Mouse (Mus musculus) 416B (cell line): ENCODE data around the gene Arvcf.

Source experiments
- DNase-seq: peaks from one replicate; pipeline ENCODE4 v3.0.0; 2011; ENCODE audit warnings: low read depth

The Arvcf gene

DNA sequence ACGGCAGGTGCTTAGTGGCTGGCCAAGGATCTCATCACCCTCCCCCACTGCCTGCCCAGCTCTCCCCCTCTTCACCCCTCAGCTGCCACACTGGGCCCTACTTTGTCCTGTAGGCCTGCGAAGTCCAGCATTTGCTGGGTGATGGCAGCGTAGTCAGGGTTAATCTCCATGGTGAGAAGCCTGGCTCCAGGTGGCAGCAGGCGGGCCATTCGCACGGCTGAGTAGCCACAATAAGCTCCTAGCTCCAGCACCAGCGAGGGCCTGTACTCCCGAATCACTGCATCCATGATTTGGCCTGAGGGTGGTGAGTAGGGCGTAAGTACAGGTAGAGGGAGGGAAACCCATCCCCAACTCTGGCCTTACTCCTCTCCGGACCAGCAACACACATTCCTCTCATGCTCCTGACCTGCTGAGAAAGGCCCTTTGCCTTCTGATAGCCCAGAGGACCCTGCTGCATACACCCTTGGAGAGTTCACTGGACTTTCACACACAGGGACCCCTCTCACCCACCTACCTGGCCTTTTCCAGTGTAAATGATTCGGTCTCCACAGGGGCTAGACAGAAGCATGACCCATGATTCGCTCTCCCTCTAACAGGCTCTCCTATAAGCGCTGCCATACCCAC, 63.2 kb downstream of the Arvcf start:
- DNase-seq, result no peak

DNA sequence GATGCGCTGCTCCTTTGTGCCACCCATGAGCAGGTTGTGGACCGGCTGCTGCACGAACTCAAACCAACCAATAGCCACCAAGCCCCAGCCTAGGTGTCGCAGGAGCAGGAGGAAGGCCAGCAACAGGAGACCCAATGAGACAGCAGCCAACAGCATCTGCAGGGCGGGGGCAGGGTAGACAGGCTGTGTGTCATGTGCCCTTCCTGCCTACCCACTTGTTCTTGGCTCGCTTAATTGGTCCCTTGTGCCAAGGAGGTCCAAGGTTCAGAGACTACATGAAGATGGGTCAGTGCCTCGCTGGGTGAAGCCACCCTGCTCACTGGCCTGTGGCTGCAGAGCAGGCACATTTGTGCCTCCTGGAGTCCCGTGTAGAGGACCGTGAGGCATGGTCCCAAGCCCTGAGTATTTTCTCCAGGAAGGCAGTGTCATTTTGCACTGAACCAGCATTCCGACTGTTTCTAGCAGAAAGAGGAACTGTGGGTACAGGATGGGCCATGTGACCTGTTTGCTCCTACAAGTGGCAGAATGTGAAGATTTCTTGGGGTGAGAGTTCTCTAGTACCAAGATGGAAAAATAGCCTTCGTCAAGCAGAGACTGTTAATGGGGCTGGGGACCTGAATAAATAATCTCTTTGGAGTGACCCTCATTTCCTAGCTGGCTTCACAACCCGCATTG, 64.0 kb downstream of the Arvcf start:
- no peak for DNase-seq

DNA sequence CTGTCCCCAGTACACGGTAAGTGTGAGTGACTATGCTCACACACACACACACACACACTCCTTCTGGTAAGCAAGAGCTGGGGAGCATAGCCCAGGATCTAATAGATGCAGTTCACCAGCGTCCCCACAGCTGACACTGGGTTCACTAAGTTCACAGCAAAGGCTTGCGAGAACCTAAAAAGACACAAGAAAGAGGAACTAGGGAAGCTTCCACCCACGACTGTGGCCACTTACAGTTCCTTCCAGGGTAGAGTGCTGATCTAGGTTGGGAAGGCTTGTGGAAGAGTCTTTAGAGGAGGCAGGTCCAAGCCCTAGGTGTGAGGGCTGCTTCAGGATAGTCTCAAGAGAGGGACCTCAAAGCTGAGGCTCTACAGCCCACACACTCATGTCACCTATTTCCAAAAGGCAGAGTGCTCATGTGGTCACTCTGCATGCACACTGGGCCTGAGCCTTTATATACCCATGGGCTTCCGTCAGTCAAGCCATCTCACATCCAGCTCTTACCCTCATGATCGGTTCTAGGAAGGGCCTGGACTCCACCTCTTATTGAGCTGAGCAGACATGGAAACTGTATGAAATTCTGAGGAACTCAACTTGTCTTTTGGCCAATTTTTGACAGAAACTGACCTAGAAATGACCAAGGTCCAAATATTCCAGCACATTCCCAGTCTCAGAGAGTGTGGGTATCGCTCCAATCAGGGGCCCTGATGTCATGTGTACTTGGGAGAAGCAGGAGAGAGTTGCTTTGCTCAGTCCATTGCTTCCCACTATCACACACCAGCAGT, 65.2 kb downstream of the Arvcf start:
- peak; percentile 18 for DNase-seq

DNA sequence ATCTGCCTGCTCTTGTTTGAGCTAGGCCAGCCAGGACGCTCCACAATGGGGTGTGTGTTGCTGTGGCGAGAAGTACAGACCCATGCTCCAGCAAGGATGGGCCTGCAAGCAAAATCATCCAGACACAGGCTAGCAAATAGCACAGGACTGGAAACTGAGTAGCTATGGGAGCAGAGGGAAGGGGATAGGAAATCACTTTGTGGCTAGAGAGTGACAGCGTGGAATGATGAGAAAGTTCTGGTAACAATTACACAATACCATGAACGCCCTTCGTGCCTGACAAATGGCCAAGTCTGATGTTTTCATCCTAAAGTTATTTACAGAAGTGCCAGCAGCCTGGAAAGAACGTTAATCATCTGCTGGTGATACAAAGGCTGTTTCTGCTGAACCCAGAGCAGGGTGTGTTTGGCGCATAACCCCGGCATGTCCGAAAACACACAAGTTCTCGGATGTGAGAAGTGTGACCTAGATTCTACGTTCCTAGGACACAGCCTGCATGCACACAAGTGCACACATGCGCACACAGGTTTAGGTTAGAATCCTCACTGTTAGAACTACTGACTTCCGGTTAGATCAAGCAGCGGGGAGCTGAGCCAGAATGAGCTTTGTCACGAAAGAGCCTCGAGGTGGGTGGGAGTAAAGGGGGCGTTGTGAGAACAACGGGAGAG, 68.2 kb downstream of the Arvcf start:
- DNase-seq, result peak; percentile 35

DNA sequence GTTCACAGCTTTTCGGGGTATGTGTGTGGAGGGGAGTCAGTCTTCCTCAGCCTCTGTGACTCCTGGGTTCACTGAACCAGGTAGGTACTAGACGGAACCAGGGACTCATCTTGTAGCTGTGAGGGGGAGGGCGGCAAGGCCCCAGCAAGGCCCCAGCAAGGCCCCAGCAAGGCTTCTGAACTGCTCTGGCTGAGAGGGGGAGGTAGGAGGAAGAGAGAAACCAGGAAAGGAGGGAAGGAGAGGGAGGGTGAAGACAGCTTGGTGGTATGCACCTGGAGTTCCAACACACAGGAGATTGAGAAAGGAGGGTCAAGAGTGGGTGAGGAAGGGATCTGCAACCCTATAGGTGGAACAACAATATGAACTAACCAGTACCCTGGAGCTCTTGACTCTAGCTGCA, 68.9 kb downstream of the Arvcf start:
- DNase-seq, result no peak

DNA sequence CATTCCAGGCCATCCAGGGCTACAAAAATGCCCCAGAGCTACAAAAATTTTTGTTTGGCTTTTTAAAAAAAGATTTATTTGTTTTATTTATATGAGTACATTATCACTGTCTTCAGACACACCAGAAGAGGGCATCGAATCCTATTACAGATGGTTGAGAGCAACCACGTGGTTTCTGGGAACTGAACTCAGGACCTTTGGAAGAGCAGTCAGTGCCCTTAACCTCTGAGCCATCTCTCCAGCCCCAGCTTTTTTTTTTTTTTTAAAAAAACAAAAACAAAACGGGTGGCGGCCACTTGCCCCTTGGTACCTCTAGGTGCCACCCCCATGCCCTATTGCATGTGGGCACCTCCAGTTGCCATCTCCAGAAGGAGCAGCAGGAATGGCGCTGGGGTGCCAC, 69.5 kb downstream of the Arvcf start:
- DNase-seq, result no peak

DNA sequence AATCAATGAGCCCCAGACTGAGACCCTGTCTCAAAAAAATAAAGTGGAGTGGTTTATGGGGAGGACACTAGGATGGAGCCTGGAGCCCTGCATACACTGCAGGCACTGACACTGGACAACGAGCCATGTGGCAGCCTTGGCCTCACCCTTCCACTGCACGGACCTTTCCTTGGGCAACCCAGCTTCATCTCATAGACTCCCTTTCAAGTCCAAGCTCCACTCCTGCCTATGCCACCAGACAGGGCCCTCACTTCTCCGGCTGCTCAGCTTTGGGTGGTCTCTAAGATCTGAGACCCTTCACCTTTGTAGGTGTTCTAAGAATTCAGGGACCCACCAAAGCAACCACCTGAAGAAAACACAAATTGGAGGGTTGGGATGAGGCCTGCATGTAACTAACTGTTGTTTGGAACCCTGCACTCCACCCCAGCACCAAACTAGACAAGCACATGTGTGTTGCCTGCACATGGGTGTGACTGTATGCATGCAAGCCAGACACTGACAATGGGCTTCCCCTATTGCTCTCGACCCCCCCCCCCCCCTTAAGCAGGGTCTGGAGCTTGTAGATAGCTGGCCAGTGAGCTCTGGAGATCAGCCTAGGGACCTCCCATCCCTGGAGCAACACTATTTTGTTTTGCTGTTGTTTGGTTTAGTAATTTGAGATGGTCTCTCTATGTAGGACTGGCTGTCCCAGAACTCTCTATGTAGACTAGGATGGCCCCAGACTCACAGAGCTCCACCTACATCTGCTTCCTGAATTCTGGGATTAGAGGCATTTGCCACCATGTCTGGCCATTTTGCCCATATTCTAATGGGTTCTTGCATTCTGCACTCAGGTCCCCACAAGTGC, 71.0 kb downstream of the Arvcf start:
- DNase-seq, result no peak

DNA sequence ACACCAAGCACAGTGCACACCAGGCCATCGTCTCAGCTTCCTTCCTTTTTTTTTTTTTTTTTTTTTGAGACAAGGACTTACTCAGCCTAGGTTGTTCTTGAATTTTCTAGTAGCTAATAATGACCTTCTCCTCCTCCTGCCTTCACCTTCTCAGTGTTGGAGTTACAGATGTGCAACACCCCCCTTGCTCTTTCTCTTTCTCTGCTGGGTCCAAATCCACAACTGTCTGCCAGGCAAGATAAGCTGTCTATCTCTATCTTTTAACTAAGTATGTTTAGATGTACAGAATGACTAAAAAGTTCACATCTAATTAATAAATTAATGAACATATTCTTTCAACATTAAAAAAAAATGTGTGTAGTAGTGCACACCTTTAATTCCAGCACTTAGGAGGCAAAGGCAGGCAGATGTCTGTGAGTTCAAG, 71.6 kb downstream of the Arvcf start:
- peak; percentile 46 for DNase-seq

DNA sequence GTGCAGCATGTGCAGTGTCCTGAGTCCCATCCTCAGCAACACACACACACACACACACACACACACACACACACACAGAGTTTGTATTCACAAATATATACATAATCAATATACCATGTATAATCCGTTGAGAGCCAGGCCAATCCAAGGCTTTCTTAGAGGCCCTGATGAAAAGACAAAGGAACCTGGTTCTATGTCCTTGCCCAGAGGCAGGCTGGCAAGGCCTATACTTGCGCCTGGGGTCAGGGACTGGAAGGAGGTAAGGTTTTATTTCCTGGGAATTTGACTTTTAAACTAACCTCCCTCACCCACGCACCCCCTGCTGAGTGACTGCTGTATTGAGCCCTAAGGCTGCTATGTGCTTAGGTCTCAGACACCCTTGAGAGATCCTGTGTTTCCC, 72.6 kb downstream of the Arvcf start:
- DNase-seq, result no peak

DNA sequence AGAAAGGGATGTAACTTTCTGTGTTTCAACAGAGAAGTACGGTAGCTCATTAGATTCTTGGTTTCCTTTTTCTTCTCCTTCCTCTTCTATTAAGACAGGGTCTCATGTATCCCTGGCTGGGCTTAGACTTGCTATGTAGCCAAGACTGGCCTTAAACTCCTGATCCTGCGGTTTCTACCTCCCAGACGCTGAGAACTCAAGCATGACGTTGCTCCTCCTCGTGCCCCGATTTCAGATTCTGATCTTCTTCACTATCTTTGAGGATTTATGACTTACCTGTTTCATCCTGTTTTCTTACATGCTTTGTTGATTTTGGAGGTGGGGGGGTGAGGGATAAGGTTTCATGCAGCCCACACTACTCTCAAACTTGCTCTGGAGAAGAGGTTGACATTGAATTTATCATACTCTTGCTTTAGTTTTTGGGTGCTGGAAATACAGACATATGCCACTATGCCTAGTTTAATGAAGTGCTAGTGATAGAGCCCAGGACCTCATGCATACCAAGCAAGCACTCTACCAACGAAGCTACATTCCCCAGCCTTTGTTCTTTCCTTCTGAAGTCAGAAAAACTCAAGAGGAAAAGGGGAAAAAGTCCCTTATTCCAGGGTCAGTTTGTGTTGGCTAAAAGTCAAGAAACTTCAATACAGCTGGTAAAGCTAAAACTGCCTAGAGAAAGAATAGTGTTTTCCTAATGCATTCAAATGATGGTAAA, 75.4 kb downstream of the Arvcf start:
- no peak for DNase-seq

DNA sequence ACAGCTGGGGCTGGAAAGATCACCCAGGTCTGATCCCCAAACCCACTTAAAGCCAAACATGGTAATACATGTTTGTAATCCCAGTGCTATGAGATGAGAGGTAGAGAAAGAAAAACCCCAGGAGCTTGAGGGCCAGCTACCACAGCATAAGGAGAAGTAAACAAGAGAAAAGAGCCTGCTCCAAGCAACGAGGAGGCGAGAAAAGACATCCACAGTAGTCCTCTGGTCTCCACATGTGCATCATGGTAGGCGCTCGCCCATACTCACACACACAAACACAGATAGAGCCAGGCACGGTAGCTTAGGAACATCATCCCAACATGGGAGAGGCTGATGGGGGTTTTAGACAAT, 75.9 kb downstream of the Arvcf start:
- no peak for DNase-seq

DNA sequence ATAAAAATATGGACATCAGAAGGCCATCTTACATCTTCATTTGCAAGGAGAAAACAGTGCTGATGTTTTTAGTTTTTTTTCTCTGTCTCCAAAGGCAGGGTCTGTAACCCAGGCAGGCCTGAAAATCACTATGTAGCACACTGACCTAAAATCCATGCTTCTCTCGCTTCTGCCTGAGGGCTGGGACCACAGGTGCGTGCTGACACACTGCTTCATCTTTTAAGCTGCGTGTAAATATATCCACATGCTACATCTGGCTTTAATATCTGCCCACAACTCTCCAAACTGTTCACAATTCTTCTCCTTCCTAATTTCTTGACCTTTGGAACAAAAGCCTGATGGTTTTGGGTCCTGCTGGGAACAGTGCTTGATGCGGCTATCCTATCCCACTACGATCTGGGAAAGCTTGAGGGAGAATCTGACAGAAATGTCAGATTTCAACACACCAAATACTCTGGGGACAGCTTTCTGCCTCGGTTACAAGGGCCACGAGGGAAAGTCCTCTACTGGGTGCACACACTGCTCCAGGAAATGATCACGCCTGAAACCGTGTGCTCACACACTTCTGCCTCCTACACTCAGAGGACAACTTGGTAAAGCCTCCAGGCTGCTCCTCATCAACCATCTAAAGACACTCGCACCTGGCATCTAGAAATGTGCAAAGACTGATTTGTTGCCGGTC, 76.5 kb downstream of the Arvcf start:
- DNase-seq, result no peak

DNA sequence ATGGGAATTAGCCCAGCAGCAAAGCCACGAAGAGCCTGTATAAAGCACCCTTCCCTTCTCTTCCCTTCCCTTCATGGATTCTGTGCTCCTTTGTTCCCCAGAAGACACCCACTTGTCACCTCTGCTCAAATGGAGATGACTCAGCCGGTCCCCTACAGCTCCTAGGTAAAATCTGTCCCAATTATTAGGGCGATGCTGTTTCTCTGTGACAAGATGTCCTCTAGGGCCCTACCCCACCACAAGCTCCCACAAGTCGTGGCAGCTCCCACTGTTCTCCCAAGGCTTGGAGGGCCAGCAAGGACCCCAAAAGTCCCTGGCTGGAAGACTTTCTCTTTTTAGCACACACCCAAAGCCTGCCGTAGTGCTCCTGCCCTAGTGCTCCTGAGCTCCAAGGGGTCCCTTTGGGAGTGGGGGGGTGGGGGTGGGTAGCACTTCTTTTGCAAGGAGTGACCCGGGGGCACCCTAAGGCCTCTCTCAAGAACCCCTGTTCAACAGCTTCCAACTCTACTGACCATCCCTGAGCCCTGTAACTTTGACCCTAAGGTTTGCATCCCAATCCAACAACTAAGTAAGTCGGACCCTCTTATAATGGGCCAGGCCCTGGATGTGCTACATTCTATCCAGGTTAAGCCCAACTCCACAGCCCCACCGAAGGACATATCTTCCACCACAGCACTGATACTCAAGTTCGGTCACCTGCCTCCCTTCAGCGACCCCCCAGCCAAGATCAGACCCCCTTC, 77.7 kb downstream of the Arvcf start:
- peak; percentile 39 for DNase-seq

DNA sequence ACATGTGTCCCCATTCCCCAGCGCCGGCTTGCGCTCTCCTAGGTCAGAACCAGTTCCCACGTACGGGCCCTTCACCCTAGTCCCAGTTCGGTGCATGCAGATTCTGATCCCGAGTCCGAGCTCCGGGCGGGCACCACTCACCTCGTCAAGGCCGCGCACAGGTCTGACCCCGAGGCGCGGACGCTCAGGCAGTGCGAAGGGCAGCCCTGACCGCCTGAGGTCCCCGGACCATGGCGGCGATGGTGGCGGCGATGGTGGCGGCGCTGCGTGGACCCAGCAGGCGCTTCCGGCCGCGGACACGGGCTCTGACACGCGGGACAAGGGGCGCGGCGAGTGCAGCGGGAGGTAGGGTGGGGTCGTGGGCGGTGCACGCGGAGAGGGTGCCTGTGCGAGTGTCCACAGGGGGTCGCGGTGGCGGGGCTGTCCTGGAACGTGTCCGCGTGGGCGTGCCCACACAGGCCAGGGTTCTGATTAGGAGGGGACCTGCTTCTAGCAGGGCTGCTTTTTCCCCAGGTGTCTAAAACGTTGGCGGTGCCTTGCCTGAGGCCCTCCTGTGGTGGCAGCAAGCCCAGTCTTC, 78.3 kb downstream of the Arvcf start, which contains the start of gene Txnrd2:
Txnrd2 (plus strand) TSS at position 170 of the 577 bp plus-strand sequence.
- DNase-seq, result peak; percentile 69

DNA sequence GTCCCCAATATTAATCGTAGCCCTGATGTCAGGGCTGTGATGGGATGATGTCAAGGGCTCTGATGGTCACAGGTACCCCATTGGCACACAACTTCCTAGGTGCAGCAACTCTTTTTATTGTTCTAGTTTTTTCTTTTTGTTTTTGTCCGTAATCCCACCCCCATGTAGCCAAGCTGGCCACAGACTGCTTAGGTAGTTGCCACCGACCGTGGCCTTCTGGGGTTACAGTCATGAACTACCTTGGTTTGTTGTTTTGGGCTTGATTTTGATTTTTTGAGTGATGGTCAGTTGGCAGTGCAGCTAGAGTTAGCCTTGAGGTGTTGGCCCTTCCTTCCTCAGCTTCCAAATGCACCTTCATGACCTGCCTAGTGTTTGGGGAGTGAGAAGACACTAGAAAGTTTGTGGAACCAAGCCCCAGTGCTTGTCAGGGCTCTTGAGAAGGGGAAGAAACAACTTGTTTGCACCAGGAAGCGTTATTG, 78.9 kb downstream of the Arvcf start, which contains the start of gene Comt:
Comt (minus strand) TSS at position 51 of the 479 bp plus-strand sequence.
- peak; percentile 25 for DNase-seq

DNA sequence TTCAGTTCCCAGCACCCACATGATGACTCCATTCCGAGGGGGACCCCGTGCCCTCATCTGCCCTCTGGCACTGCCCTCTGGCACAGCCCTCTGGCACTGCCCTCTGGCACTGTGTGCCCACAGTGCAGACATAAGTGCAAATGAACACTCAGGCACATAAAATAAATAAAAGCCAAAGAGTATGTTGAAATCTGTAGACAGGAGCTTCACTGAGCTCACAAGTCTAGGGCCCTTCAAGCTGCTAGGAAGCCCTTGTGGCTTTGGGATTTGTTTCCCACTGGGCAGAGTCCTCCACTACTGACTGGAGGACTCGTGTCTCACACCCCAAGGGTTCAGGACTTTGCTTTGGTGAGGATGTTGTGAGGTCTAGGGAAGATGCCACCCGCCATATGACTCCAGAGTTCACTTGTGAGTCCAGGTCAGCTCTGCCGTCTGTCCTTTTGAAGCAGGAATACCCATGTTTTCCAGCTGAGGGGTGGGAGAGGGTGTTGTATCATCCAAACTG, 80.1 kb downstream of the Arvcf start:
- DNase-seq, result no peak

DNA sequence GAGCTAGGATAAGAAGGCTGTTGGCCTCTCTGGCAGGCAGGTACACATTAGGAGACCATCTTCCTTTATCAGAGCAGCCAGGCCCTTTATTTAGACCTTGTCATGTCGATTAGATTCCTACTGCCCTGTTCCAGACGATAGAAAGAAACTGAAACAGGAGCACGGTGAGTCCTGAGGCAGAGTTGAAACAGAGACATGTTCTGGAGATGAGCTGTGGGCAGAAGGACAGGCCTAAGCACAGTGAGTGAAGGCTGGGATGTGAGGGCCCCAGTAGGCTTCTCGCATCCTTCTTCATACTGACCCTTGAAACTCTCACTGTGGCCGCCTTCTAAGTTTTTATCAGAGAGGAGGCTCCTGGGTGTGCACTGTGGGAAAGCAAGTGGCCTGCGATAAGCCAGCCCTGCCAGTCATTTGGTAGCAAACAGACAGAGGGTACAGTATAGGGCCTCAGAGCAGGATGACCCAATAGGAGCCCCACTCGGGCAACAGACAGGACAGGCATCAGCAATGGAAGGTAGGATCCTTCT, 80.6 kb downstream of the Arvcf start:
- DNase-seq, result no peak

DNA sequence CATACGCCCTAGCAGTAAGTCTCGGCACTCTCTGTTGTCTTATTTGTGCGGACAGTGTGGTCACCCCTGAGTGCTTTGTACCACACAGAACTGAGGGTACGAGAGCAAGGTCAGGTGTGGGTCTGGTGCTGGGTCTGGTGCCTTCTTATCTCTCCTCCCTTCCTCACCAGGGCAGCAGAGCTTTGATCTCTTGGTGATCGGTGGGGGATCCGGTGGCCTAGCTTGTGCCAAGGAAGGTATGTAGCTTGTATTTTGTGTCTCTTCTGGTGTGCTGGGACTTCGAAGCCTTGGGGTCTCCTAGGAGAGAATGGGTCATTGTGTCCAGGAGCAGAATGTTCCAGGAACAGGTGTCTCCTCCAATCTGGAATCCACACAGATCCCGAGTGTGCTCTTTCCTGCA, 81.7 kb downstream of the Arvcf start:
- no peak for DNase-seq
